Mouse (Mus musculus) MEL (cell line): Measurements from ENCODE around the gene Tex264.
A peak's percentile ranks its signal among the peaks of the same experiment; 100 is the strongest.

ENCODE experiments used
- CHD1 ChIP-seq: IDR thresholded peaks from 2 replicates; pipeline ENCODE4 v1.6.1; 2012; ENCODE audit warnings: low read depth, mild to moderate bottlenecking, inconsistent platforms, low read length, improper control_type of control experiment
- CTCF ChIP-seq, 3 experiments: IDR thresholded peaks in 2 of 3; conservative IDR thresholded peaks in 1 of 3; 2 replicates each; pipeline ENCODE4 v1.5.1; 2011 to 2012; ENCODE audit warnings: low read length in 3 of 3, low read depth in 2 of 3, mild to moderate bottlenecking in 2 of 3, improper control_type of control experiment in 1 of 3, inconsistent platforms in 1 of 3, mixed read lengths in 1 of 3, moderate library complexity in 1 of 3; ENCODE audit not compliant: control insufficient read depth in 1 of 3, insufficient read depth in 1 of 3, poor library complexity in 1 of 3, severe bottlenecking in 1 of 3
- EP300 ChIP-seq, 2 experiments: IDR thresholded peaks; 2 replicates each; pipeline ENCODE4 v1.6.1; 2011; ENCODE audit warnings: improper control_type of control experiment in 2 of 2, low read length in 2 of 2, low read depth in 1 of 2, mild to moderate bottlenecking in 1 of 2
- HCFC1 ChIP-seq: IDR thresholded peaks from 2 replicates; pipeline ENCODE4 v1.6.1; 2012; ENCODE audit warnings: low read depth, mild to moderate bottlenecking, inconsistent platforms, low read length, improper control_type of control experiment, moderate library complexity
- JUND ChIP-seq: IDR thresholded peaks from 2 replicates; pipeline ENCODE4 v1.6.1; 2011; ENCODE audit warnings: low read depth, mild to moderate bottlenecking, improper control_type of control experiment, low read length
- MAFK ChIP-seq: IDR thresholded peaks from 2 replicates; pipeline ENCODE4 v1.6.1; 2011; ENCODE audit warnings: low read depth, mild to moderate bottlenecking, low read length, improper control_type of control experiment, borderline replicate concordance
- MAZ ChIP-seq: IDR thresholded peaks from 2 replicates; pipeline ENCODE4 v1.6.1; 2012; ENCODE audit warnings: low read depth, mild to moderate bottlenecking, inconsistent platforms, low read length, improper control_type of control experiment
- MEF2A ChIP-seq: IDR thresholded peaks from 2 replicates; pipeline ENCODE4 v1.6.1; 2014; ENCODE audit warnings: low read depth, mild to moderate bottlenecking, inconsistent platforms, low read length, improper control_type of control experiment; ENCODE audit not compliant: poor library complexity, insufficient replicate concordance, severe bottlenecking; ENCODE audit errors: extremely low read depth
- NRF1 ChIP-seq: IDR thresholded peaks from 2 replicates; pipeline ENCODE4 v1.6.1; 2014; ENCODE audit warnings: low read depth, mild to moderate bottlenecking, inconsistent platforms, low read length, improper control_type of control experiment, moderate library complexity; ENCODE audit not compliant: poor library complexity, insufficient read depth, severe bottlenecking
- POLR2A ChIP-seq, 2 experiments: IDR thresholded peaks; 2 replicates each; pipeline ENCODE4 v1.6.1; 2011 to 2012; ENCODE audit warnings: low read length in 2 of 2, mild to moderate bottlenecking in 2 of 2, control low read depth in 1 of 2, improper control_type of control experiment in 1 of 2, low read depth in 1 of 2, moderate library complexity in 1 of 2; ENCODE audit not compliant: control insufficient read depth in 1 of 2, insufficient read depth in 1 of 2, poor library complexity in 1 of 2
- POLR2AphosphoS5 ChIP-seq: IDR thresholded peaks from 2 replicates; pipeline ENCODE4 v1.6.1; 2012; ENCODE audit warnings: low read depth, borderline replicate concordance, mild to moderate bottlenecking, inconsistent platforms, low read length, moderate library complexity, mixed read lengths
- RAD21 ChIP-seq: IDR thresholded peaks from 2 replicates; pipeline ENCODE4 v1.6.1; 2011; ENCODE audit warnings: mild to moderate bottlenecking, low read depth, low read length, improper control_type of control experiment

- TF ChIP-seq RAD21 (no peak), POLR2A (IDR thresholded peaks at IDR 0.05; ENCODE audit: control insufficient read depth in 1 of 2, insufficient read depth in 1 of 2, low read depth in 1 of 2, low read length in 2 of 2, poor library complexity in 1 of 2) (no peak), HCFC1 (no peak), EP300 (IDR thresholded peaks at IDR 0.05; ENCODE audit: low read depth in 1 of 2, low read length in 2 of 2) (0 out of 4 replicates have a peak, but pooled peaks have one; percentile 19 to 21), JUND (no peak), CHD1 (no peak), NRF1 (no peak), CTCF (IDR thresholded peaks at IDR 0.05 in 2 of 3, conservative IDR thresholded peaks at IDR 0.05 in 1 of 3; ENCODE audit: control insufficient read depth in 1 of 3, insufficient read depth in 1 of 3, low read depth in 2 of 3, low read length in 3 of 3, poor library complexity in 1 of 3, severe bottlenecking in 1 of 3) (no peak), MAFK (no peak), POLR2AphosphoS5 (no peak), MEF2A (no peak), MAZ (no peak)
Observed at GRCm38 (mm10) chr9:106726891-106727290, 41.2 kb upstream of the Tex264 start.
